Mouse (Mus musculus) neutrophil, adult 5-6 weeks (primary cell): ENCODE results near the gene Irf1. TPM values are rescaled to one million over a fixed set of nuclear protein-coding genes. Genes with fewer than 3 reads are reported as not detected.

ENCODE experiments used
- total RNA-seq: library from RNA; stranded (forward); fragments of 200-1000 nt; gene quantifications from 2 replicates; pipeline ENCODE4 v1.2.3, GENCODE M21; 2017

The Irf1 gene
- total RNA-seq, 1 experiment from 2014 or later: 358 TPM

Other genes starting within 250 kb of the Irf1 start
- gene Kif3a, start 202.6 kb upstream of the Irf1 start, total RNA-seq: 4.3 and 4.9 TPM in 2 replicates
- 1.9 TPM in 1 of 2 replicates, not detected in the other for gene Il4, start 151.3 kb upstream of the Irf1 start, total RNA-seq
- gene Il13, start 135.3 kb upstream of the Irf1 start, total RNA-seq: not detected in 2 replicates
- gene Rad50, start 62.7 kb upstream of the Irf1 start, total RNA-seq: 36.7 and 43.1 TPM in 2 replicates
- gene Il5, start 49.2 kb upstream of the Irf1 start, total RNA-seq: not detected in 2 replicates
- gene Gm17334, start 3.2 kb downstream of the Irf1 start, total RNA-seq: 1.2 TPM in 1 of 2 replicates, not detected in the other
- 10.1 and 12.6 TPM in 2 replicates for gene Gm12216, start 89.2 kb downstream of the Irf1 start, total RNA-seq
- gene Slc22a5, start 121.6 kb downstream of the Irf1 start, total RNA-seq: 7.7 and 10.0 TPM in 2 replicates
- gene Slc22a21, start 210.3 kb downstream of the Irf1 start, total RNA-seq: 0.12 TPM in 1 of 2 replicates, not detected in the other